Mouse (Mus musculus) gonadal fat pad, adult 2 months (tissue): ENCODE measurements around the gene Atxn1. TPM values are rescaled to one million over a fixed set of nuclear protein-coding genes. Genes with fewer than 3 reads are reported as not detected.

Experiments
- DNase-seq: peaks from one replicate; pipeline ENCODE4 v3.0.0-alpha.2; 2012; ENCODE audit warnings: low read depth
- polyA plus RNA-seq: library from polyadenylated mRNA; depleted of rRNA; stranded (reverse); fragments of >200 nt; gene quantifications from 2 replicates; pipeline ENCODE4 v1.2.3, GENCODE M21; 2012

Gene Atxn1
- polyA plus RNA-seq, 1 experiment = 11.6 TPM

GRCm38 (mm10) chr13:45633918-45634317 is 330.9 kb downstream of the Atxn1 start:
- DNase-seq = no peak

- DNase-seq = no peak
These were observed 332.7 kb downstream of the Atxn1 start for GRCm38 (mm10) chr13:45632133-45632532.

- DNase-seq = no peak
These were observed 334.1 kb downstream of the Atxn1 start for GRCm38 (mm10) chr13:45630518-45631290.

- no peak for DNase-seq
These were observed 335.1 kb downstream of the Atxn1 start for GRCm38 (mm10) chr13:45629750-45630149.

- no peak for DNase-seq
These were observed 336.5 kb downstream of the Atxn1 start for GRCm38 (mm10) chr13:45628341-45628740.

GRCm38 (mm10) chr13:45627206-45627751 is 337.5 kb downstream of the Atxn1 start:
- no peak for DNase-seq

GRCm38 (mm10) chr13:45625740-45626139 is 339.1 kb downstream of the Atxn1 start:
- DNase-seq = no peak

- DNase-seq = no peak
These were observed 341.0 kb downstream of the Atxn1 start for GRCm38 (mm10) chr13:45623846-45624245.

GRCm38 (mm10) chr13:45622871-45623546 is 341.8 kb downstream of the Atxn1 start:
- DNase-seq = no peak

GRCm38 (mm10) chr13:45620687-45621086 is 344.1 kb downstream of the Atxn1 start:
- no peak for DNase-seq

GRCm38 (mm10) chr13:45620281-45620680 is 344.5 kb downstream of the Atxn1 start:
- no peak for DNase-seq

- DNase-seq = no peak
These were observed 346.8 kb downstream of the Atxn1 start for GRCm38 (mm10) chr13:45617988-45618387.

GRCm38 (mm10) chr13:45614762-45615161 is 350.0 kb downstream of the Atxn1 start:
- no peak for DNase-seq

GRCm38 (mm10) chr13:45613346-45613745 is 351.5 kb downstream of the Atxn1 start:
- no peak for DNase-seq

GRCm38 (mm10) chr13:45611554-45611953 is 353.3 kb downstream of the Atxn1 start:
- DNase-seq = no peak

- no peak for DNase-seq
These were observed 355.3 kb downstream of the Atxn1 start for GRCm38 (mm10) chr13:45609461-45609860.

- DNase-seq = no peak
These were observed 356.2 kb downstream of the Atxn1 start for GRCm38 (mm10) chr13:45608593-45608992.

- DNase-seq = no peak
These were observed 356.9 kb downstream of the Atxn1 start for GRCm38 (mm10) chr13:45607946-45608345.

GRCm38 (mm10) chr13:45603636-45604035 is 361.2 kb downstream of the Atxn1 start:
- DNase-seq = no peak

- no peak for DNase-seq
These were observed 364.4 kb downstream of the Atxn1 start for GRCm38 (mm10) chr13:45600443-45600842.

GRCm38 (mm10) chr13:45599831-45600230 is 365.0 kb downstream of the Atxn1 start:
- DNase-seq = no peak

- DNase-seq = no peak
These were observed 369.4 kb downstream of the Atxn1 start for GRCm38 (mm10) chr13:45595416-45595815.

GRCm38 (mm10) chr13:45593914-45594313 is 370.9 kb downstream of the Atxn1 start:
- DNase-seq = no peak
